Mouse (Mus musculus) liver, embryonic 15.5 days (tissue): ENCODE results near the gene Col26a1. TPM values are rescaled to one million over a fixed set of nuclear protein-coding genes. Genes with fewer than 3 reads are reported as not detected.
"Not testable (repeated sequence)": the region's sequence is repeated elsewhere in the genome, so short reads cannot be mapped to it uniquely, and the experiment has no call there.

Source experiments
- ATAC-seq: fragments of 200-750 bp; cut with Nextera tagmentation; 2 replicates; pipeline ENCODE4 v1.8.0; 2017; ENCODE audit warnings: moderate number of reproducible peaks, mild to moderate bottlenecking, moderate library complexity; ENCODE audit not compliant: insufficient read depth
- H3K27ac ChIP-seq: fragments of 300-500 bp; sonication (generic); replicated peaks from 2 replicates; pipeline ENCODE4 v1.5.1; 2015; ENCODE audit warnings: mild to moderate bottlenecking, inconsistent platforms
- H3K27me3 ChIP-seq: fragments of 300-500 bp; sonication (generic); 2 replicates; pipeline ENCODE4 v1.6.1; 2015; ENCODE audit warnings: mild to moderate bottlenecking, inconsistent platforms
- H3K36me3 ChIP-seq: fragments of 300-500 bp; sonication (generic); replicated peaks from 2 replicates; pipeline ENCODE4 v1.6.1; 2015; ENCODE audit warnings: moderate library complexity, mild to moderate bottlenecking, inconsistent platforms
- H3K4me1 ChIP-seq: fragments of 300-500 bp; sonication (generic); replicated peaks from 2 replicates; pipeline ENCODE4 v1.6.1; 2015; ENCODE audit warnings: inconsistent platforms
- H3K4me2 ChIP-seq: fragments of 300-500 bp; sonication (generic); 2 replicates; pipeline ENCODE4 v1.6.1; 2015; ENCODE audit warnings: moderate library complexity, mild to moderate bottlenecking, inconsistent platforms
- H3K4me3 ChIP-seq: fragments of 300-500 bp; sonication (generic); replicated peaks from 2 replicates; pipeline ENCODE4 v1.5.1; 2015; ENCODE audit warnings: mild to moderate bottlenecking, inconsistent platforms
- H3K9ac ChIP-seq: fragments of 300-500 bp; sonication (generic); 2 replicates; pipeline ENCODE4 v1.6.1; 2015; ENCODE audit warnings: moderate library complexity, mild to moderate bottlenecking, inconsistent platforms
- H3K9me3 ChIP-seq: fragments of 300-500 bp; sonication (generic); replicated peaks from 2 replicates; pipeline ENCODE4 v1.6.1; 2016; ENCODE audit warnings: inconsistent platforms
- WGBS: fragments of 180-500 bp; shearing (Covaris S2); methylation state at CpG from one replicate; pipeline ENCODE4 v1.1.7; 2015; ENCODE audit warnings: mixed read lengths; ENCODE audit not compliant: insufficient replicate concordance; 5-methylcytosine and 5-hydroxymethylcytosine counted together
- polyA plus RNA-seq: library from polyadenylated mRNA; unstranded; fragments of >200 nt; fragmentation: Nextera tagmentation; extraction: Ambion mirVana; gene quantifications from 2 replicates; pipeline ENCODE4 v1.2.1, GENCODE M21; 2015

The Col26a1 gene
- polyA plus RNA-seq, 1 experiment from 2014 or later = 0.85 TPM

- WGBS = 48% methylated on average over 6 of the region's 6 CpGs
These were observed 144.1 kb downstream of the Col26a1 start for GRCm38 (mm10) chr5:136738918-136739317.

GRCm38 (mm10) chr5:136726271-136726670, 156.7 kb downstream of the Col26a1 start:
- H3K27ac ChIP-seq, H3K9me3 ChIP-seq, H3K4me1 ChIP-seq, H3K27me3 ChIP-seq, H3K9ac ChIP-seq, H3K36me3 ChIP-seq, H3K4me3 ChIP-seq, H3K4me2 ChIP-seq, ATAC-seq: not testable (repeated sequence)
- WGBS = 62% methylated on average over 5 of the region's 5 CpGs

More at GRCm38 (mm10) chr5:136738918-136739317, 144.1 kb downstream of the Col26a1 start:
- ATAC-seq = no peak
- H3K27ac ChIP-seq = no peak overlapping the region
- H3K9ac ChIP-seq = no peak overlapping the region
- H3K9me3 ChIP-seq = no peaks in the 10 kb centered on the region
- H3K36me3 ChIP-seq = no peaks in the 10 kb centered on the region
- H3K4me1 ChIP-seq = no peaks in the 10 kb centered on the region
- no peak overlapping the region for H3K4me3 ChIP-seq
- no peak overlapping the region for H3K4me2 ChIP-seq
- H3K27me3 ChIP-seq = no peaks in the 10 kb centered on the region

GRCm38 (mm10) chr5:136721596-136721995, 161.4 kb downstream of the Col26a1 start:
- no peak for ATAC-seq
- Histone ChIP-seq H3K27me3 (no peaks in the 10 kb centered on the region), H3K9me3 (no peaks in the 10 kb centered on the region), H3K27ac (no peak overlapping the region), H3K4me1 (no peaks in the 10 kb centered on the region), H3K9ac (no peak overlapping the region), H3K4me2 (no peak overlapping the region), H3K36me3 (no peaks in the 10 kb centered on the region), H3K4me3 (no peak overlapping the region)
- 64% methylated on average over 5 of the region's 5 CpGs for WGBS

GRCm38 (mm10) chr5:136718656-136719055, 164.4 kb downstream of the Col26a1 start:
- no peak for ATAC-seq
- Histone ChIP-seq H3K27me3 (peaks cover 6% of the 10 kb centered on the region; the same call in 1 of the 2 replicates), H3K9ac (no peak overlapping the region), H3K4me1 (no peaks in the 10 kb centered on the region), H3K4me2 (no peak overlapping the region), H3K27ac (no peak overlapping the region), H3K9me3 (no peaks in the 10 kb centered on the region), H3K4me3 (no peak overlapping the region), H3K36me3 (no peaks in the 10 kb centered on the region)
- 65% methylated on average over 8 of the region's 8 CpGs for WGBS

- Histone ChIP-seq H3K9ac (no peak overlapping the region), H3K27me3 (peaks cover 6% of the 10 kb centered on the region; the same call in 1 of the 2 replicates), H3K36me3 (no peaks in the 10 kb centered on the region), H3K4me2 (no peak overlapping the region), H3K9me3 (no peaks in the 10 kb centered on the region), H3K4me1 (no peaks in the 10 kb centered on the region), H3K27ac (no peak overlapping the region), H3K4me3 (no peak overlapping the region)
- ATAC-seq = no peak
- WGBS = 71% methylated on average over 2 of the region's 2 CpGs
These were observed 165.5 kb downstream of the Col26a1 start for GRCm38 (mm10) chr5:136717573-136717854.

GRCm38 (mm10) chr5:136716696-136717572, 166.1 kb downstream of the Col26a1 start:
- no peak for ATAC-seq
- peaks cover 6% of the 10 kb centered on the region; the same call in 1 of the 2 replicates for H3K27me3 ChIP-seq
- no peak overlapping the region for H3K4me3 ChIP-seq
- no peaks in the 10 kb centered on the region for H3K9me3 ChIP-seq
- H3K27ac ChIP-seq = no peak overlapping the region
- WGBS = 28% methylated on average over 10 of the region's 10 CpGs
- H3K9ac ChIP-seq = no peak overlapping the region
- H3K4me2 ChIP-seq = no peak overlapping the region
- no peaks in the 10 kb centered on the region for H3K4me1 ChIP-seq
- no peaks in the 10 kb centered on the region for H3K36me3 ChIP-seq

- H3K9ac ChIP-seq = no peak overlapping the region
- H3K4me3 ChIP-seq = no peak overlapping the region
- 21% methylated on average over 11 of the region's 11 CpGs for WGBS
These were observed 168.1 kb downstream of the Col26a1 start for GRCm38 (mm10) chr5:136714879-136715278.

GRCm38 (mm10) chr5:136714232-136714875, 168.7 kb downstream of the Col26a1 start:
- H3K27me3 ChIP-seq = peaks cover 6% of the 10 kb centered on the region; the same call in 1 of the 2 replicates
- H3K4me3 ChIP-seq = no peak overlapping the region
- H3K4me2 ChIP-seq = no peak overlapping the region
- no peak overlapping the region for H3K9ac ChIP-seq
- H3K9me3 ChIP-seq = no peaks in the 10 kb centered on the region
- no peak for ATAC-seq
- no peak overlapping the region for H3K27ac ChIP-seq
- no peaks in the 10 kb centered on the region for H3K4me1 ChIP-seq
- 37% methylated on average over 32 of the region's 32 CpGs for WGBS
- no peaks in the 10 kb centered on the region for H3K36me3 ChIP-seq

More at GRCm38 (mm10) chr5:136714879-136715278, 168.1 kb downstream of the Col26a1 start:
- no peaks in the 10 kb centered on the region for H3K36me3 ChIP-seq
- H3K4me1 ChIP-seq = no peaks in the 10 kb centered on the region
- H3K27ac ChIP-seq = no peak overlapping the region
- H3K4me2 ChIP-seq = no peak overlapping the region
- no peak for ATAC-seq
- H3K9me3 ChIP-seq = no peaks in the 10 kb centered on the region
- peaks cover 6% of the 10 kb centered on the region; the same call in 1 of the 2 replicates for H3K27me3 ChIP-seq

GRCm38 (mm10) chr5:136710742-136711141, 172.3 kb downstream of the Col26a1 start:
- 51% methylated on average over 4 of the region's 4 CpGs for WGBS
- ATAC-seq = no peak
- Histone ChIP-seq H3K9ac (no peak overlapping the region), H3K9me3 (no peaks in the 10 kb centered on the region), H3K27me3 (peaks cover 6% of the 10 kb centered on the region; the same call in 1 of the 2 replicates), H3K4me1 (no peaks in the 10 kb centered on the region), H3K36me3 (no peaks in the 10 kb centered on the region), H3K4me2 (no peak overlapping the region), H3K27ac (no peak overlapping the region), H3K4me3 (no peak overlapping the region)

- no peak overlapping the region for H3K9ac ChIP-seq
- H3K27me3 ChIP-seq = no peaks in the 10 kb centered on the region
- H3K9me3 ChIP-seq = no peaks in the 10 kb centered on the region
- no peak for ATAC-seq
- 62% methylated on average over 12 of the region's 12 CpGs for WGBS
- no peak overlapping the region for H3K4me3 ChIP-seq
- no peak overlapping the region for H3K4me2 ChIP-seq
- no peaks in the 10 kb centered on the region for H3K36me3 ChIP-seq
- no peak overlapping the region for H3K27ac ChIP-seq
- no peaks in the 10 kb centered on the region for H3K4me1 ChIP-seq
These were observed 174.9 kb downstream of the Col26a1 start for GRCm38 (mm10) chr5:136708116-136708515.

GRCm38 (mm10) chr5:136706803-136707202, 176.2 kb downstream of the Col26a1 start:
- H3K27ac ChIP-seq = no peak overlapping the region
- H3K36me3 ChIP-seq = no peaks in the 10 kb centered on the region
- no peak overlapping the region for H3K4me2 ChIP-seq
- no peaks in the 10 kb centered on the region for H3K4me1 ChIP-seq
- H3K9me3 ChIP-seq = no peaks in the 10 kb centered on the region
- no peak overlapping the region for H3K4me3 ChIP-seq
- WGBS = 2% methylated on average over 9 of the region's 9 CpGs
- H3K9ac ChIP-seq = no peak overlapping the region
- H3K27me3 ChIP-seq = no peaks in the 10 kb centered on the region
- ATAC-seq = no peak
